Mouse (Mus musculus) thymus, adult 2 months (tissue): Measurements from ENCODE around the gene Tfrc.

Experiments
- CTCF ChIP-seq: fragments of 200-500 bp; IDR thresholded peaks from 2 replicates; pipeline ENCODE4 v1.5.1; 2012; ENCODE audit warnings: mild to moderate bottlenecking, control low read depth, low read length, moderate library complexity, borderline replicate concordance; ENCODE audit not compliant: control insufficient read depth, poor library complexity, insufficient read depth; ENCODE audit errors: extremely low read depth
- POLR2A ChIP-seq: fragments of 200-500 bp; IDR thresholded peaks from 2 replicates; pipeline ENCODE4 v1.6.1; 2012; ENCODE audit warnings: mild to moderate bottlenecking, low read length, control low read depth, moderate library complexity; ENCODE audit not compliant: control insufficient read depth, poor library complexity, insufficient read depth; ENCODE audit errors: extremely low read depth

- TF ChIP-seq CTCF (no peak), POLR2A (no peak)
These were observed 967 bp upstream of the Tfrc start for GRCm38 (mm10) chr16:32607562-32608343.
